Mouse (Mus musculus) R1 (cell line): ENCODE results near the gene Agr3.

Source experiments
- DNase-seq: peaks from one replicate; pipeline ENCODE4 v3.0.0-alpha.2; 2018; ENCODE audit warnings: low read depth, low spot score

Agr3 gene

DNA sequence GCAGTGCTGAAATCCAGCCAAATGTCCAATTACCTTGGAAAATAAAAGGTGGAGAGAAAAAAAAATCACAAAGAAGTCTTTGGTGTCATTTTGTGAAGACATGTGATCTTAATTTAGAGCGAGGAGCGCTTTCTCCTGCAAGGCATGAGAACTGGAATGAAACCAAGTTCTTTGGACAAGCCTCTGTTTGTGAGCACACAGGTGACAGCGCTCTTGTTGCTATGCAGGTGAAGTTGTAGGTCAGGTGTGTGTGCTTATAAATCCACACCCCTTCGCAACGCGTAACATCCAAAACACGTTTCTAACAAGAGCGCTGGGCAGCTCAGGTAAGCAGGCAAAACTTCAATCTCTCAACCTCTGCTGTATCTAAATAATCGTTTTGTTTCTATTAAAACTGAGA is at the start of gene Agr3:
Agr3 (plus strand) TSS at position 219 of the 400 bp plus-strand sequence.
- DNase-seq, result no peak

DNA sequence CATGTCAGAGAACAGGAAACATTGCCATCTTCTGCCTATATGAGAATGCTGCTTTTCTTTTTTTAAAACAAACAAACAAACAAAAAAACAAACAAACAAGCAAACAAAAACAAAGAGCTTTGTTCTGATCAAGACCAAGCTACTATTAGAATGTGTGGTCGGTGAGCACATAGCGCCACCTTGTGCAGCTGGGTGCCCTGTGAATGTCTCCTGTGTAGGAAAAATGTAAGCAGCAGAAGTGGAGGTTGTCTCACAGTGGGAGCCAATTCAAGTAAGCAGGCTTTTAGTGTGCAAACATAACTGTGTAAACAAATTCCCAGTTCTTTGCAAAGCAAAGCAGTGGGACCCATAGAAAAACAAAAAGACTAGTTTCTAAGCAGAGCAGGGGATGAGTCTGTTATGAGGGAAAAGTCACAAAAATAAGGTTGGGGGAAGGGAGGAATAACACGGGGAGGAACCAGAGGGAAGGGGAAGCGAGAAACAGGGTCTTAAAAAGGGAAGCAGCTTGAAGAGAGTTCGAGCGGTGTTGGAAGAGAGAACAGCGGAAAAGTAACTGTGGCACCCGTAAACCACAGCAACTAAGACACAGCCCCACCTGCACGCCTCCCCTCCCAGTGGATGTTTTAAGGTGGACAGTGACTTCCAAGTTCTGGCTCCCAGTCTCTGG is 40.4 kb upstream of the Agr3 start:
- peak; percentile 37 for DNase-seq

DNA sequence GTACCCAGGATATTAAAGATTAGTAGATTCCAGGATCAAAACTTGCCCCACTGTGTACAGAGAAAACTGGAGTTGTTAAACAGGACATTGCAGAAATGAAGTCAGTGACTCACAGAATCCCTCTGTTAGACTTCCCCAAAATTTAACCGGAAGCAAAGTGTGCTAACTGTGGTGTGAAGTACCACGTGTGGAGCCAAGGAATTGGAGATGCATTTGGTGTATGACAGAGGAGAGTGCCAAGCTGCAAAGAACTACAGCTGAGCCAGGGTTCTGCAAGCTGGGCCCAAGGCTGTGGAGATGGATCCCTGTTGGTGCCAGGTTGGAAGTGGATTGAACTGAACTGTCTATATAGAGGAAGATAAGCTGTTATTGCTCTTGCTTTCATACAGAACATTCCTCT is 36.0 kb upstream of the Agr3 start:
- no peak for DNase-seq

DNA sequence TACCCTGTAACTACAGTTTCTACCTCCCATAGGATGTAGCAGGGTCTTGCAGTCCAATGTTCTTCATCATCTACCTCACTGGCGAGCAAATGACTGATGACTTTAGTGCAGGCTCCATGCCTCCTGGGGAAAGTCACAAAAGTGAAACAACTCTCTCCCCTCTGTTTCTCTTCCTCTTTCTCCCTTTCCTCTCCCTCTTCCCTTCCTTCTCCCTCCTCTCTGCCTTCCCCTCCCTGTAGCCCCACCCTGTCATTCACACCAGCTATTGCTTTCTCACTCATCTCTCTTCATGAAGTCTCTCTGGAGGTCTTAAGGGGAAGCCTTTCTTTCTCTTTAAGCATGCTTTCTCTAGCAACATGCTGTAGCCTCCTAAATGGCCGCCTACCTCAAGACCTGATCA is 34.7 kb upstream of the Agr3 start:
- no peak for DNase-seq

DNA sequence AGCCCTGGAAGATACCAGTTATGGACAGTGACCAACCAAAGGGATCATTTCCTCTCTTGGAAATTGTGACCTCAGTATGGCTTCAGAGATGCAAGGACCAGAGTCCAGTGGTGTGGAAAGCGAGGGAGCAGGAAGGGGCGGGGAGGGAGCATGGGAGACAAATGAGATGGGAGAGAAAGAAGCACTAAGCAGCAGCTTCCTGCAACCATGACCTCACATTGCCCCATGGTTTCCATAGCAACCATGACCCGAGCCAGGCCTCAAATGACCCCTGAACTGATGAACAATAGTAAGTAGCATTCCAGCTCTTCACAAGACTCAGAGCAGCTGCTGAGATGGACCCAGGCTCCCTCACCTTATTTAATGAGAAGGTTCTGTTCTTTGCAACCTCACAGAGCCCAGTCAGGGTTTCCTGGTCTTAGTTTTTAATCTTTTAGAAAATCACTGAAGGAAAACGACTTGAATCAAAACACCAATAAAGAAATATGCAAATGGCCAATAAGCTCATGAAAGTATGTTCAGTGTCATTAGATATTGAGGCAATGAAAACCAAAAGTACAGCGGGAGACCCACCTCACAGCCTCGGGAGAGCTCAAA is 31.0 kb upstream of the Agr3 start:
- DNase-seq, result peak; percentile 66

DNA sequence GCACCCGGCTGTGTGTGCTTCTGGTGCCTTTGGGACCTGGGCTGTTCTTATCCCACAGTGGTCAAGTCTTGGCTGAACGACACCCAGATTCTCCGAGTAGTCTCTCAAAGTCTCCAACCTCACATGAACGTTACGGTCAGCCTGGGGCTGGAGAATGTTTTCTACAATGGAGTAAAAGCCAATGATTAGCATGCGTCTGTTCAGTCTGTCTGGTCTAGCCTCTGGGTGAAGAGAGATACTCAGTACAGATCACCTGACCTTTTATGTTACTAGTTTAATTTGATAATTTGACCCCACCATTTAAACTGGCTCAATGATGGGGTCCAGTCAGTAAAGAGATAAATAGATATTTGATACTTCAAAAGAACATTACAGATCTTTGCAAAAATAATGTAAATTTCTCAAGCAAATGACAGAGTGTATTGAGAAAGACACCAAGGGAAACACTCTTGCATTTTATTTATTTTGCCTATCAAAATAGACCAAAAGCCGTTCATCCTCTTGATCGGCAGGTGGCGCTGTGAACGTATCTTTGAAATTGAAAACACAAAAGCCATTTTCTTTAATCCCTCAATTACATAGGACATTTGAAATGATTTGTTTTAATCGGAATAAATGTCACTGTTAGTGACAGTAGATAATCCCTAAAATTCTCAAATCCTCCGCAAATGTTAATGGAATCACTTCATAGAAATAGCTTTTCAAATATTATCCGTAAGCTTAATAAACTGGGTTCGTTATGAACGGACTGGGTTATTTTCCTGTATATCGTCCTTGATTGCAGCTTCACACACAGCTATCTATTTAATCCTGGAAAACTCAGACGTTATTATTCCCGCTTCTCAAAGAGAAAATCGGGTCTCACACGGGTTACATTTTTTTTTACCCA is 29.3 kb upstream of the Agr3 start:
- DNase-seq, result peak; percentile 65

DNA sequence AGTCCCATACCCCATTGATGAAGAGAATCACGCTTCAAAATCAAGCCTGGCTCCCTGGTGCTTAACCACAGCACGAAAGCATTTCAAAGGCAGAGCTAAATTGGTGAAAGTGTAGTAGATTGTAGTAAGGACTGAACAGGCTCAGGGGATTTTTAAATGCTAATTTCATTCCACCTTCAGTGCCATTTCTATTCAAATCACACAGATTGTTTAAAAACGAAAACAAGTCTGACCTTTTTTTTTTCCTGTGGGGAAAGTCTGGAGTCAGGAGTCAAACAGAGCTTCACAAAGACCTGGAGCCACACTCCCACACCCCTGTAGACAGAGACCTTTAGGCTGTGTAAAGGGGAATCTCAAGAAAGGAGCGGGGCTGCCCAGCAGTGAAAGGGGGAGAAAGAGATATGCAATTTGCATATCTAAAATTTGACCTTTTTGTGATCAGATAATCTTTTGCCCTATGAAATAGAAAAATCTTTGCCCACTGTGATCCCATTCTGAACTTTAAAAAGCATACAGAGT is 28.6 kb upstream of the Agr3 start:
- DNase-seq, result peak; percentile 68

DNA sequence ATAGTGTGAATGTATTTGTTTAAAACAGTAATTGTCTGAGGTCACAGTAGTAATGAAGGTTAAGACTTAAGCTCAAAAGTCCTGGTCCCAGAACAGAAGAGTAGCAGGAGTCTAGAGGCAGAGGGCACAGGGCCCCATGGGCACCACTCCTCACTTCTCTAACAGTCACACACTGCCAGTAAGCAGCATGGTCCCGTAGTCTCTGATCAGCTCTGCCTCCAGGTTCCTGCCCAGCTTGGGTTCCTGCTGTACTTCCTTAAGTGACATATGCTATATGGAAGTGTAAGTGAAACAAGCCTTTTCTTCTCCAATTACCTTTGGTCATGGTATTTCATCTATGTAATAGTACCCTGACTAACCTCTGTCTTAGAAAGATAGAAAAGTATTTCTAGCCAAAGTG is 14.8 kb upstream of the Agr3 start:
- no peak for DNase-seq

DNA sequence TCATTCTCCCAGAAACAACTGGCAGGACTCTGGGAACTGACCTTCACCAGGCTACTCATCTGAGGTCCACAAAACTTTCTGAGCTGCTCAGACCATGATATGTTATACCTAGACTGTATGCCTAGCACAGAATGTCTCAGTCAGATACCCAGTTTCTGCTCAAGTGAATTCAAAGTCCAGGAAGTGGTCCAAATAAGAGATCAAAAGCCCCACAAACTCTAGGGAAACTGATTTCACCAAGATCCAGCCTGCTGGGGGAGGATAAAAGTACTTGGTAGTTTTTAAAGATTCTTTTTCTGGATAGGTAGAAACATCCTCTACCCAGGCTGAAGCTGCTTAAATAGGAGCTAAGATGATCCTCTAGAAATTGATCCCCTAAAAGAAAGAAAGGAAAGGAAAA is 9.6 kb upstream of the Agr3 start:
- no peak for DNase-seq

DNA sequence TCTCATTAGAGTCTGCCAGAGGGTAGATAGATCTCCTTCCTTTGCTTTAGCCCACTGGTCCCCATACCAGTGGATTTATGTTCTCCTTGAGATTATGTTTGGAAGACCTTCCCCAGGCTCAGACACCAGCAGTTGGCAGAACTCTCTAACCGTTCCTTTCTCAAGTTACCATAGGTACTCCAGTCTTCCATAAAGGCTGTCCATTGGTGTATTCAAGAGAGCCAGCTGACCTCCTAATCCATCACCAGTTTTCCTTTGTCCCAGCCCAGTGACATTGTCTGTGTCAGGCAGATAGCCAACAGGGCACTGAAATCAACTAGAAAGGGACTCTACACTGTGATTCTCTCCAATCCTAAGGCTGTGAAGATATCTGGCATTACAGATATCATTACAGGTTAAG is 9.0 kb upstream of the Agr3 start:
- DNase-seq, result no peak

DNA sequence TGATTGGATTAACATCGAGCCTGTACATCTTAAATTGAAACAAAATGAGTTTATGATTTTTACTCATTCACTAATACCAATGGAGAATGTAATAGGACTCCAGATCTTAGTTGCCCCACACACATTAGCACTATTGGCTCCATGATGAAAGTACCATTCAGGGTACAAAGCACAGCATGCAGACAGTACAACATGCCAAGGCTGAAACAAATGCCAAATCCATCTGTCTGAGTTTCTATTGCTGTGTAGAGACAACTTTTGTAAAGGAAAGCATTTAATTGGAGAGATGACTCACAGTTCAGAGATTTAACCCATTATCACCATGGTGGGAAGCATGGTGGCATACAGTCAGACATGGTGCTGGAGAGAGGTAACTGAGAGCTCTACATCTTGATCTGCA is 7.4 kb upstream of the Agr3 start:
- DNase-seq, result no peak

DNA sequence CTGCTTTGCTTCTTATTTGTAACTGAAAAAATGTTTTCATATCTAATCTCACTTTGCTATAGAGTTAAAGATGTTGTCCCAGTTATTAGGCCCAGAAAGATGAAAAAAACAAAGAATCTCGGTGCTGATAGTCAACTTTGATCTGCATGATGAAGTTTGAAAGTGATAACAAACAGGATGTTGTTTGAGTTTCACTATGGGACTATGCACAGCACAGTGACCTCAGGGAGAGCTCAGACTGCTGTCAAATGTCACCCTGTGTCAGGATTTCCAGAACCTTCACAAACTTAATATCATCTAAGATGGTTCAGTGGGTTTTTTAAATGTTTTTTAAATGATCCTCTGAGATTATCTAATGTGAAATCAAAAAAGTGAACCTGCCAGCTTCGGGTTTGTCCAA is 2.4 kb downstream of the Agr3 start:
- no peak for DNase-seq

DNA sequence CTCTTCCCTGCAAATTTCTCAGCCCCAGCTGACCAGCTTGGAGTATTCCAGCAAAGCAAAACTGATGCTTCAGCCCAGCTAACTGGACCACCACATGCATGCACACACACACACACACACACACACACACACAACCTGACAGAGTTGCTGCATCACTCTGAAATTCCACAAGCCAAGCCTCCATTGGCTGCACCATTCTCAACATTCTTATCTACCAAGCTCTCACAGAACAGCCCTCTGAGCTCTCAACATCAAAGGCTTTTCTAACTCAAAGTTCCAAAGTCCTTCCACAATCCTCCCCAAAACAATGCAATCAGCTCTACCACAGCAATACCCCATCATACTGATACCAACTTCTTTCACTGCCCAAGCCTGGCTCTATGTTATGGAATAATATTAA is 7.4 kb downstream of the Agr3 start:
- no peak for DNase-seq

DNA sequence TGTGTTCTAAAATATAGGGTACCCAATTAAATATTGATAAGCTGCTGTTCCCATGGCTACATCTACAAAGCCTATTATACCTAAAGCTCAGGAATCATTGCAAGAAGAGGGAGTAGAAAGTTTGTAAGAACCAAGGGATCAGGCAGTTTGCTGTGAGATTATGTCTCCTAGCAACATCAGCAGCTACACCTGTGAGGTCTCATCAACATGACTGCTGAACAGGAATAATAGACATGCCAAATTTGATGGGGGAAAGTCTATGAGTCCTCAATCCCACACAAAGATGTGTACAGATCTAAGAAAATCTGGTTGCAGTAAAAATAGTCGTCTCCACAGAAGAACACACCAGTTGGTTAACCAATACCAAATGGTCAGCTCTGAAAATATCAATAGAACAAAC is 26.3 kb downstream of the Agr3 start:
- DNase-seq, result no peak

DNA sequence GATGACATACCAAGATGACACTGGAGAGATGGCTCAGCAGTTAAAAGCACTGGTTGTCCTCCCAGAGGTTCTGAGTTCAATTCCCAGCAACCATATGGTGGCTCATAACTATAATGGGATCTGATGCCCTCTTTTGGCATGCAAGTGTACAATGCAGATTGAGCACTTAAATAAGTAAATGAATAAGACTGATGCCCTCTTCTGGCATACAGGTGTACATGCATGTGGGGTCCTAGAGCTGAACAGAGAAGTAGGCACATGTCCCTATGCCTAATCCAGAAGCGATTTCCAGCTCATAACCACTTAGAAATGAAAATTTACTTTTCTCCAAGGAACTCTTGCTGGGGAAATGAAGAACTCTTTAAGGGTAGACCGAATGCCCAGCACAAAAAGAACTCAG is 31.8 kb downstream of the Agr3 start:
- DNase-seq, result peak; percentile 26

DNA sequence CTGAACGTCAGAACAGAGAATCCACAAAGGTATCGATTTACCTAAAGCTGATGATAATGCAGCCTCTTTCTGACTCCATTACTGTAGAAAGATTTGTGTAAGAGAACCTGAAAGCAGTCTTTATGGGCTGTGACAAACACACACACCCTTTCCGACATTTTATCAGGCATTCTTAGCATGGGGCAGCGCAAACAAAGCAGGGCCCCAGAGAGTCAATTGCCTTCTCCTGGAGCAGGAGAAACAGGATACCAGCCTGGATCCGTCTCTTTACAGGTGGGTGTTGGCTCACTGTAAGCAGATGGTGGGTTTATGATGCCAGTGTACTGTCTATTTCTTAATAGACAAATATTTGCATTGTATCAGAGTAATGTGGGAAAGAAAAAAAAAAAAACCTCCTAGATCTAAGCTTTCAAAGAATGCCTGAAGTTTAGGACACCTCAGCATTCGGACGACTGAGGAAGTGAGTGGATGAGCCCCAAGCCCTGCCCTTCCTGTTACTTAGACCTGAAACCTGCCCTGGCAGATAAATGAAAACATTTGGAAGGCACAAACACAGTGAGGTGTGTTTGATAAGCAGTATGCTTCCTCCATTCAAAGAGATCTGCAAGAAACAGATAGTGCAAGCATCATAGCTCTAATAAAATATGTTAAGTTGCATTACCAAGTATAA is 40.8 kb downstream of the Agr3 start:
- peak; percentile 4 for DNase-seq

DNA sequence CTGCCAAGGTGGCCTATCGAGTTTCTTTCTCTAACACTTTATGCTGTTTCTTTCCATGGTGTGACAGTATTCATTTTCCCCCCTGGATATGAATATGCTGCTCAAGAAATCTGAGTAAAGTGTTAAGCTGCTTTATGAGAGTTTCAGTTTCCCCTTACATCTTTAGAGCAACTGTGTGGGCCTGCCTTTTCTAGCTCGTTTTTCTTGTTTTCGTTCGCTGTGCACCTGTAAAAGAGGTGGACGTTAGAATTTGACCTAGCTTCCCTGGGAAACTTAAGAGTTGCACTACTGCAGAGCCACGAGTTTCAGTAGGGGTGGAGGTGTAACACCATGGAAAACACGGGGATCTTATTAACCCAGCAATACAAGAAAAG is 41.3 kb downstream of the Agr3 start:
- no peak for DNase-seq

DNA sequence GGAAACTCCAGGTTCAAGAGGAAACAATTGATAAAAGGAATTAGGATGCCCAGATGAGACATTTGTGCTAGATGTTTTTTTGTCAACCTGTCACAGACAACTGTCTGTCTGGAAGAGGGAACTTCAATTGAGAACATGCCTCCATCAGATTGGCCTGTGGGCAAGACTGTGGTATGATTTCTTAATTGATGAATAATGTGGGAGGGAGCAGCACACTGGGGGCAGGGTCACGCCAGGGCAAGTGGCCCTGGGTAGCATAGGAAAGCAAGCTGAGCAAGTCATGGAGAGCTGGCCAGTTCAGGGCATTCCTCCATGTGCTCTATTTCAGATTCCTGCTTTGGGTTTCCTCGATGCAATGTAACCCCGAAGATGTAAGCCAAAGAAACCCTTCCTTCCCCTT is 50.5 kb downstream of the Agr3 start:
- DNase-seq, result no peak

DNA sequence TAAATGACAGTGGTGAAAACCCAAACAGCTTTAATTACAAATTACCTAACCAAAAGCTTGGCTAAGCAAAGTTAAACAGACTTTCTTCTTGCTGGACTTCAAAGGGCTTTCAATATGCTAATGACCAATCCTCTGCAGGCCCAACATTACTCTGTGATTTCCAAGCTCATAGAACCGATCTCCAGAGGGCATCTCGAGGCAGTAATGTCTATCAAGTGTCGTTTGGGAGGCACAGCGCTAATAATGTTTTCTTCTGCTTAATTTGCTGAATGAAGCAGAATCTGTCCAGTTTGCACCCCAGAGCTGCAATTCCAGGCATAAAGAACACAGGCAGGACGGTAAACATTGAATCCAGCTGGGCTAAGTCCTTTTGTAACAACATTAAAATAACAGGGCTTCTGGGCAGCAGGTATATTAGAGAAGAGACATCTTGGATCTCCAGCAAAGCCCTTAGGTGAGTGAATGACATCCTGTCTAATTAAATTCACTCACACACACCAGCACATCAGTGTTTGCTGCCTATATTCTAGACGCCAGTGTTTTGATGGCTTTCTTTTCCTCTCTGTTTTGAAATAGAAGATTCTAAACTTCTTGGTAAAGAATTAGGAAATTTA is 52.3 kb downstream of the Agr3 start:
- no peak for DNase-seq

DNA sequence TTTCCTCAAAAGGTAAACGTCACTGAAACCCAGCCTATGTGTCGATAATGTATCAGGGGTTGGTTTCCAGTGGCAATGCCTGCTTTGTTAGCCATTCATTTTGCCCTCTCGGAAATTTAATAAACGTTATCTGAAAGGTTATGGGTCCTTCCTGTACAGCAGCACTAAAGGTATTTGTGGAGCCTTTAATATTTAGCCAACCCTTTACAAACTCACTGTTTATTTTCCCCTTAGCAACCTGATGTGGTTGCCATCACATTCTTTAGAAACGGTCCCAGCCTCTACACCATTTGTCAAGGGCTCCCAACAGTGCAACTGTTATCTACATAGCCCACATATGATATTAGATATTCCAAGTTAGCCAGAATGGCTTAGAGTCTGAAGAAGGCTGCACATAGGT is 54.2 kb downstream of the Agr3 start:
- DNase-seq, result no peak

DNA sequence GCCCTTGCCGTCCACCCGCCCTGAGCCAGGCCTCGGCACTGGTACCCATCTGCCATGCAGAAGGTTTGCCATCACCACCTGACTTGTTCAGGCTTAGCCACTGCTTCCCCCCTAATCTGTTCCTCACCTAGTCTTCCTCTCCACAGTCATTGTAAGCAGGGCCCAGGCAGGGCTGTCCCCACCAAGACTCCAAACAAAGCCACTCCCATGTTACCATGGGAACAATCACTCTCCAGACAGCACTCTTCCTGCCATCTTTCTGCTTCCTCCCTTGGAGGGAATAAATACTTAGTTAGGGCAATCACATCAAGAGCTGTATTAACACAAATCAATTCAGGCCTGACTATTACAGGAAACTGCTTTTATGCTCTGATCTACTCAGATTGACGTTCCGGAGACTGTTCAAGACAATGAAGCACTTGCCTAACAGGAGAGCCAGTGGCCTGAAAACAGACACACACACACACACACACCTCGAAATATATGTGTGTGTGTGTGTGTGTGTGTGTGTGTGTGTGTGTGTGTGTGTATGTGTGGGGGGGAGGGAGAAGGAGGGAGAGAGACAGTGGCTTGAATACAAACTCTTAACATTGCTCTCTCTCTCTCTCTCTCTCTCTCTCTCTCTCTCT is 56.4 kb downstream of the Agr3 start:
- peak; percentile 76 for DNase-seq
